Mouse (Mus musculus) thymus, adult 2 months (tissue): ENCODE data around the gene Dock7. TPM values are rescaled to one million over a fixed set of nuclear protein-coding genes. Genes with fewer than 3 reads are reported as not detected.
A peak's percentile ranks its signal among the peaks of the same experiment; 100 is the strongest.

ENCODE experiments used
- DNase-seq: peaks from one replicate; pipeline ENCODE4 v3.0.0; 2021
- H3K27ac ChIP-seq: fragments of 200-500 bp; 2 replicates; pipeline ENCODE4 v1.5.1; 2012; ENCODE audit warnings: low read length, control low read depth; ENCODE audit not compliant: control insufficient read depth, insufficient read depth
- H3K27me3 ChIP-seq: fragments of 200-500 bp; 2 replicates; pipeline ENCODE4 v1.6.1; 2012; ENCODE audit warnings: mild to moderate bottlenecking, low read length, moderate library complexity, mixed read lengths; ENCODE audit not compliant: control insufficient read depth, insufficient read depth
- H3K36me3 ChIP-seq: fragments of 200-500 bp; 2 replicates; pipeline ENCODE4 v1.6.1; 2012; ENCODE audit warnings: mild to moderate bottlenecking, low read length, moderate library complexity; ENCODE audit not compliant: control insufficient read depth, insufficient read depth
- H3K4me1 ChIP-seq: fragments of 200-500 bp; replicated peaks from 2 replicates; pipeline ENCODE4 v1.6.1; 2012; ENCODE audit warnings: low read length; ENCODE audit not compliant: control insufficient read depth, insufficient read depth
- H3K4me3 ChIP-seq: fragments of 200-500 bp; 2 replicates; pipeline ENCODE4 v1.5.1; 2012; ENCODE audit warnings: mild to moderate bottlenecking, low read length, control low read depth, moderate library complexity; ENCODE audit not compliant: control insufficient read depth, insufficient read depth
- CTCF ChIP-seq: fragments of 200-500 bp; IDR thresholded peaks from 2 replicates; pipeline ENCODE4 v1.5.1; 2012; ENCODE audit warnings: mild to moderate bottlenecking, control low read depth, low read length, moderate library complexity, borderline replicate concordance; ENCODE audit not compliant: control insufficient read depth, poor library complexity, insufficient read depth; ENCODE audit errors: extremely low read depth
- POLR2A ChIP-seq: fragments of 200-500 bp; IDR thresholded peaks from 2 replicates; pipeline ENCODE4 v1.6.1; 2012; ENCODE audit warnings: mild to moderate bottlenecking, low read length, control low read depth, moderate library complexity; ENCODE audit not compliant: control insufficient read depth, poor library complexity, insufficient read depth; ENCODE audit errors: extremely low read depth
- WGBS: fragments of 180-500 bp; shearing (Covaris S2); methylation state at CpG from one replicate; pipeline ENCODE4 v1.1.7; 2018; 5-methylcytosine and 5-hydroxymethylcytosine counted together
- polyA plus RNA-seq: library from polyadenylated mRNA; depleted of rRNA; stranded (reverse); fragments of >200 nt; gene quantifications from 2 replicates; pipeline ENCODE4 v1.2.3, GENCODE M21; 2012; rRNA removed

Gene Dock7
- polyA plus RNA-seq: 5.6 and 9.3 TPM in 2 replicates

DNA sequence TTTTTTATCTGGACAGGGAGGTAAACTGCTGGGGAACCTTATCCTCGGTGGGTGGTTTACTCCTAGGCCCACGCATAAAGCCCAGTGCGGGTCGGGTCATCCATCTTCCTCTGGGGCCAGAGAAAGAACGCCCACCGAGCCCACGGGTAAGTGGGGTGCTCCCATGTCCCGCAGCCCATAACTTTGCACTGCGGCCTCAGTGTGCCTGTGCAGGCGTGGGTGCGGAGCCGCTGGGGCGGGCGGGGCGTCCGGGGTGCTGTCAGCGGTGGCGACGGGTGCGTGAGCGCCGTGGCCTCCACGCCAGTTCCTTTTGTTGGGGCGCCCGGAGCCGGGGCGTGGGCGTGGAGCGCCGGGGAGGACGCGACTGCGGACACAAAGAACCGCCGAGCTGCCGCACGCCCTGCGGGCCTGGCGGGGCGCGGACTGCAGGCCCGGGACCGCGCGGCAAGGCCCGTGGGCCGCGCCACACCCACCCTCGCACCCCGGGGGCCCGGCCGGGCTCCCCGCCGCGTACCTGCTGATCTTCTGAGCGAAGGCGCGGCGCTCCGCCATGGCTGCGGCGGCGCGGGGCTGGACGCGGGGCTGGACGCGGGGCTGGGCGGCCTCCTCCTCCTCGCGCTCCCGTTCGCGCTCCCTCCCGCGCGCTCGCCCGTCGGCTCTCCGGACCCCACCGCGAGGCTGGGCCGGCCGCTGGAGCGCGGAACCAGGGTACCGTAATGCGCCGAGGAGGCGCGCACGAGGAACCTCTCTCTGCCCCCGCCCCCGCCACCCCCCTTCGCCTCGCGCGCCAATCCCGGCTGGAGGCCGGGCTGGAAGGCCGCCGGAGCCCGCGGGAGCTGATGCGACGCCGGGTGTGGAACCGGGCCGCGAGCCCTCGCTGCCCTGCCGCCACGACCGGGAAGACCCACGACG, at the start of gene Dock7:
Gene Dock7 (minus strand): TSS at position 705 of the 912 bp plus-strand sequence.
- no peaks in the 10 kb centered on the region for H3K36me3 ChIP-seq

DNA sequence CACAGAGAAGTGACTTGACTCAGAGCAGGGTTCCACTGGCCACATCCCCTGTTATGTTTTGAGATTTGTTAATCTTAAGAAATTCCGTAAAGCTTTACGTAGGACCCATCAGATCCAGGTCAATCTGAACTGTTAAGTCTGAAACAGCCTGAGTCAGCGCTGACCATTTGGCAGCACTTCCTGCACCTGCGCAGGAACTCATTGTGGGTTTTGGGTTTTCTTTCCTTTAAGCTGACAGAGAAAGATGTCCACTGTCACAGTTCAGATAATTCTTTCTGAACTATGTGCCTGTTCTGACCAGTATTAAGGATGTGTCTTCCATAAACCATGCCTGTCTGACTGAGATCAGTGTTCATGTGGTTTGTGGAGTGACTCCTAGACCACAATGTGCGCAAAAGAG, 48.2 kb upstream of the Dock7 start:
- no peaks in the 10 kb centered on the region for H3K36me3 ChIP-seq
- H3K27ac ChIP-seq: no peak overlapping the region
- no peaks in the 10 kb centered on the region for H3K27me3 ChIP-seq
- no peak overlapping the region for H3K4me3 ChIP-seq
- DNase-seq: no peak
- TF ChIP-seq CTCF: no peak
- TF ChIP-seq POLR2A: no peak
- WGBS: 66% methylated on average over 5 of the region's 5 CpGs
- H3K4me1 ChIP-seq: no peaks in the 10 kb centered on the region

More for the DNA sequence above, at the start of gene Dock7:
- Histone ChIP-seq H3K27ac (no peak within 1 kb of the TSS), H3K4me1 (no peaks in the 10 kb centered on the region), H3K27me3 (no peaks in the 10 kb centered on the region; the same call in 1 of the 2 replicates), H3K4me3 (peak within 1 kb of the TSS; percentile 43)
- DNase-seq: no peak
- no peak for TF ChIP-seq POLR2A
- TF ChIP-seq CTCF: no peak
- WGBS: under 1% methylated on average over 108 of the region's 117 CpGs

- Histone ChIP-seq H3K4me1 (no peaks in the 10 kb centered on the region), H3K36me3 (no peaks in the 10 kb centered on the region), H3K4me3 (no peak overlapping the region), H3K27me3 (no peaks in the 10 kb centered on the region), H3K27ac (no peak overlapping the region)
- 22% methylated on average over 4 of the region's 4 CpGs for WGBS
- no peak for DNase-seq
- no peak for TF ChIP-seq POLR2A
- TF ChIP-seq CTCF: no peak
Observed at GRCm38 (mm10) chr4:99163547-99163946, 42.8 kb upstream of the Dock7 start.

- no peak for DNase-seq
- Histone ChIP-seq H3K27ac (no peak overlapping the region), H3K36me3 (no peaks in the 10 kb centered on the region), H3K4me1 (no peaks in the 10 kb centered on the region), H3K27me3 (no peaks in the 10 kb centered on the region), H3K4me3 (no peak overlapping the region)
- TF ChIP-seq CTCF (no peak), POLR2A (no peak)
- 77% methylated on average over 9 of the region's 9 CpGs for WGBS
Observed at GRCm38 (mm10) chr4:99163001-99163400, 42.3 kb upstream of the Dock7 start.

DNA sequence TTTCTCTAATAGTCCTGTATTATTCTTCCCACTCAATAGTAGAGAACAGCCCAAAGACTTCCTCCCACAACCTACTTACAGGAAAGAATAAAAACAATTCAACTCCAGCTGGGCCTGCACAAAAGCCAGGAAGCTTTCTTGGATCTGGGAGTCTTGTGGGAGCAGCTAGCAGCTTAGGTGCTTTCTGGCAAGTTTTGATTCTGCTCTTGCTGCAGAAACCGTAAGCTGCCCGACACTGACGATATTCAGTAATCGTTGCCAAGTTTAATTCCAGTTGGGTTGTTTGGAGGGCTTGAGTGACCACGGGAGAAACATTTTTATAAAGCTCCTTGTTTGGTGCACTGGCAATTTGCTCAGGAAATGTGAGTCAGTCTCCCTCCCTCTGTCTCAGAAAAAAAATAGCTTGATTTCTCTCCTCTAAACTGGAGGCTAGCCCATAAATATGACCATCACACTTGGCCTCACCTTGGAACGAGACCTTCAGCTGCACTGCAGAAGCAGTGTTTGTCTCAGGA, 40.8 kb upstream of the Dock7 start:
- Histone ChIP-seq H3K36me3 (no peaks in the 10 kb centered on the region), H3K27me3 (no peaks in the 10 kb centered on the region), H3K4me1 (no peaks in the 10 kb centered on the region), H3K4me3 (no peak overlapping the region), H3K27ac (no peak overlapping the region)
- 62% methylated on average over 6 of the region's 6 CpGs for WGBS
- TF ChIP-seq CTCF (no peak), POLR2A (no peak)
- DNase-seq: no peak

- WGBS: 89% methylated on average over 5 of the region's 5 CpGs
Observed at GRCm38 (mm10) chr4:99160899-99161298, 40.2 kb upstream of the Dock7 start.

More at GRCm38 (mm10) chr4:99160899-99161298, 40.2 kb upstream of the Dock7 start:
- H3K4me1 ChIP-seq: no peaks in the 10 kb centered on the region
- TF ChIP-seq CTCF (no peak), POLR2A (no peak)
- no peak overlapping the region for H3K27ac ChIP-seq
- no peaks in the 10 kb centered on the region for H3K36me3 ChIP-seq
- H3K4me3 ChIP-seq: no peak overlapping the region
- no peak for DNase-seq
- H3K27me3 ChIP-seq: no peaks in the 10 kb centered on the region
